ENCODE assay signal across 21 mouse cellular contexts in genomic region chr3:138404872-138405271, GRCm38 (mm10). TPM values are rescaled to one million over a fixed set of nuclear protein-coding genes. Genes with fewer than 3 reads are reported as not detected.
DNase-seq lines count a peak whose midpoint lies in the region; ATAC-seq and TF ChIP-seq lines count a peak whose summit lies in the region.
"Had no signal": no experiment of that assay in that cellular context is flagged by ENCODE, and none has a peak within 500 bp of the region (broad histone marks: within the 10 kb centered on the region; RNA-seq: fewer than 3 reads in every experiment).

No protein-coding gene starts in this region.

- peak; percentile 68 for DNase-seq in heart, adult 11 months
- no peak for DNase-seq in heart, postnatal 14 days
- DNase-seq in lung, embryonic 14.5 days = no peak
- DNase-seq in lung, postnatal 25 days (ENCODE audit: low spot score) = no peak
- DNase-seq in lung, postnatal 0 days (ENCODE audit: low spot score) = no peak
- DNase-seq in testis, postnatal 14 days (ENCODE audit: low spot score) = peak; percentile 10
- DNase-seq in testis, postnatal 10 days (ENCODE audit: low spot score) = no peak
- DNase-seq: cerebellum, adult 11-12 months; cerebellum, adult 2 months had no signal

- peak overlapping the region; percentile 56; the same call in 1 of the 2 replicates for H3K27ac ChIP-seq in lung, embryonic 14.5 days (ENCODE audit: low read depth)
- H3K27ac ChIP-seq in lung, embryonic 16.5 days (ENCODE audit: low read length) = peak overlapping the region; percentile 46; the same call in 1 of the 2 replicates
- no peak overlapping the region for H3K27ac ChIP-seq in lung, postnatal 0 days (ENCODE audit: low read length)
- H3K27ac ChIP-seq: embryonic facial prominence, embryonic 10.5 days; embryonic facial prominence, embryonic 12.5 days; forebrain, embryonic 13.5 days had no signal

- no peak for ATAC-seq in lung, embryonic 14.5 days (ENCODE audit: insufficient read depth)
- ATAC-seq in lung, embryonic 16.5 days (ENCODE audit: low read depth) = peak; percentile 49; the same call in 1 of the 2 replicates
- no peak for ATAC-seq in lung, postnatal 0 days
- ATAC-seq: activated CD4-positive, CD25-positive, alpha-beta regulatory T cell, adult 4 months; forebrain, embryonic 13.5 days; Patski had no signal

- H3K4me1 ChIP-seq in lung, embryonic 14.5 days (ENCODE audit: insufficient read depth) = no peaks in the 10 kb centered on the region
- 0 out of 2 replicates have a peak, but pooled peaks cover 2% of the 10 kb centered on the region for H3K4me1 ChIP-seq in lung, embryonic 16.5 days (replicated peaks; ENCODE audit: control insufficient read depth, insufficient read depth, low read length)
- no peaks in the 10 kb centered on the region for H3K4me1 ChIP-seq in lung, postnatal 0 days (ENCODE audit: insufficient read depth, low read depth, low read length)
- H3K4me1 ChIP-seq: embryonic facial prominence, embryonic 10.5 days; embryonic facial prominence, embryonic 12.5 days; forebrain, embryonic 13.5 days had no signal

- H3K9ac ChIP-seq in lung, embryonic 14.5 days = no peak overlapping the region
- no peak overlapping the region for H3K9ac ChIP-seq in lung, embryonic 16.5 days (ENCODE audit: low read length)
- no peak overlapping the region for H3K9ac ChIP-seq in lung, postnatal 0 days (replicated peaks; ENCODE audit: low read depth)
- H3K9ac ChIP-seq: embryonic facial prominence, embryonic 12.5 days; forebrain, embryonic 13.5 days had no signal

- H3K4me3 ChIP-seq in lung, embryonic 14.5 days (ENCODE audit: low read depth, low read length) = no peak overlapping the region
- no peak overlapping the region for H3K4me3 ChIP-seq in lung, embryonic 16.5 days (ENCODE audit: low read length)
- H3K4me3 ChIP-seq in lung, postnatal 0 days (ENCODE audit: low read depth, low read length) = no peak overlapping the region
- H3K4me3 ChIP-seq: embryonic facial prominence, embryonic 10.5 days; embryonic facial prominence, embryonic 12.5 days; forebrain, embryonic 13.5 days had no signal

- intact Hi-C loops in heart, postnatal 14 days (cut with DNase I) = loop anchor here (1.0 to 5.0 kb wide), 3 partner anchors 168 to 207 kb away; no protein-coding TSS in a partner anchor

- H3K36me3 ChIP-seq in lung, embryonic 14.5 days (ENCODE audit: insufficient read depth) = no peaks in the 10 kb centered on the region
- H3K36me3 ChIP-seq in lung, embryonic 16.5 days (ENCODE audit: control insufficient read depth, insufficient read depth, low read length) = no peaks in the 10 kb centered on the region
- no peaks in the 10 kb centered on the region for H3K36me3 ChIP-seq in lung, postnatal 0 days (ENCODE audit: insufficient read depth, low read length)
- H3K36me3 ChIP-seq: embryonic facial prominence, embryonic 10.5 days; embryonic facial prominence, embryonic 12.5 days; G1E had no signal

- no peak for TF ChIP-seq CTCF in lung, embryonic 14.5 days (IDR thresholded peaks at IDR 0.05; ENCODE audit: low read depth)
- TF ChIP-seq CTCF in lung, postnatal 0 days (IDR thresholded peaks at IDR 0.05) = no peak

- H3K4me2 ChIP-seq in lung, embryonic 14.5 days = no peak overlapping the region
- H3K4me2 ChIP-seq in lung, embryonic 16.5 days (ENCODE audit: low read depth, low read length) = no peak overlapping the region
- no peak overlapping the region for H3K4me2 ChIP-seq in lung, postnatal 0 days (replicated peaks; ENCODE audit: low read depth, low read length)
- H3K4me2 ChIP-seq: embryonic facial prominence, embryonic 12.5 days; forebrain, embryonic 13.5 days had no signal

- 69% methylated on average over 3 of the region's 3 CpGs for WGBS in lung, embryonic 14.5 days
- 55% methylated on average over 3 of the region's 3 CpGs for WGBS in lung, embryonic 16.5 days
- 46% methylated on average over 3 of the region's 3 CpGs for WGBS in lung, postnatal 0 days

- TF ChIP-seq EP300 in lung, postnatal 0 days (IDR thresholded peaks at IDR 0.05) = no peak

- H3K27me3 ChIP-seq in lung, embryonic 14.5 days (ENCODE audit: insufficient read depth, low read length) = no peaks in the 10 kb centered on the region
- H3K27me3 ChIP-seq in lung, embryonic 16.5 days (ENCODE audit: control insufficient read depth, insufficient read depth, low read depth, low read length) = no peaks in the 10 kb centered on the region
- H3K27me3 ChIP-seq in lung, postnatal 0 days (replicated peaks; ENCODE audit: insufficient read depth, low read length) = no peaks in the 10 kb centered on the region
- H3K27me3 ChIP-seq: CH12.LX; embryonic facial prominence, embryonic 12.5 days; forebrain, embryonic 13.5 days; Patski had no signal

- no peaks in the 10 kb centered on the region for H3K9me3 ChIP-seq in lung, embryonic 14.5 days (ENCODE audit: low read depth, low read length)
- no peaks in the 10 kb centered on the region for H3K9me3 ChIP-seq in lung, embryonic 16.5 days (ENCODE audit: control insufficient read depth, low read length)
- H3K9me3 ChIP-seq in lung, postnatal 0 days (ENCODE audit: low read length) = no peaks in the 10 kb centered on the region
- H3K9me3 ChIP-seq: embryonic facial prominence, embryonic 10.5 days; embryonic facial prominence, embryonic 12.5 days; forebrain, embryonic 13.5 days; G1E had no signal

RNA-seq across cellular contexts. Expression of gene Adh4, which starts 10.4 kb away (rescaled TPM):
- not detected for total RNA-seq in heart, postnatal 14 days (2021)
- not detected in 2 replicates for polyA plus RNA-seq in lung, embryonic 14.5 days (2014; fragmentation: Nextera tagmentation; extraction: Ambion mirVana)
- not detected in 2 replicates for polyA plus RNA-seq in lung, embryonic 16.5 days (2015; fragmentation: Nextera tagmentation; extraction: Ambion mirVana)
- not detected in 2 replicates for polyA plus RNA-seq in lung, postnatal 0 days (2015; fragmentation: Nextera tagmentation; extraction: Ambion mirVana)
- total RNA-seq: G1E had no signal
- polyA plus RNA-seq: CD4-positive, CD25-positive, alpha-beta regulatory T cell, adult 4 months; cerebellum, adult 2 months; cortical plate, adult 2 months; embryonic facial prominence, embryonic 10.5 days; embryonic facial prominence, embryonic 12.5 days; embryonic facial prominence, embryonic 14.5 days; forebrain, embryonic 11.5 days; forebrain, embryonic 13.5 days; G1E; Patski had no signal

RNA-seq across cellular contexts. Expression of gene Adh5, which starts 38.0 kb away (rescaled TPM):
- 10 to 100 TPM; 92.8 to 94.1 TPM for total RNA-seq in heart, postnatal 14 days (2021)
- 274 and 275 TPM in 2 replicates for polyA plus RNA-seq in lung, embryonic 14.5 days (2014; fragmentation: Nextera tagmentation; extraction: Ambion mirVana)
- 212 and 215 TPM in 2 replicates for polyA plus RNA-seq in lung, embryonic 16.5 days (2015; fragmentation: Nextera tagmentation; extraction: Ambion mirVana)
- polyA plus RNA-seq in lung, postnatal 0 days (2015; fragmentation: Nextera tagmentation; extraction: Ambion mirVana) = 116 and 125 TPM in 2 replicates

Comparison
In these comparisons a context has a peak if more than half of its experiments do, and no peak if none do; other contexts are left out.
1. DNase-seq: peak in heart, adult 11 months (single experiment) and testis, postnatal 14 days (single experiment); none in heart, postnatal 14 days (0 of 2), lung, embryonic 14.5 days (single experiment), lung, postnatal 25 days (single experiment), lung, postnatal 0 days (single experiment) and testis, postnatal 10 days (single experiment).